Mouse (Mus musculus) ES-E14 (cell line): ENCODE measurements at regions not wholly inside any gene's neighbourhood (a gene's known extent, or its start where the extent isn't known, plus 50 kb on each side); places are given as distances from the start of the nearest gene placed in this dataset.

Experiments
- CHD2 ChIP-seq: IDR thresholded peaks from 2 replicates; pipeline ENCODE4 v1.6.1; 2014; ENCODE audit warnings: mild to moderate bottlenecking, low read depth, low read length, inconsistent platforms
- ZC3H11A ChIP-seq: IDR thresholded peaks from 2 replicates; pipeline ENCODE4 v1.6.1; 2012; ENCODE audit warnings: low read depth, mild to moderate bottlenecking, inconsistent platforms, low read length, borderline replicate concordance
- ZNF384 ChIP-seq: IDR thresholded peaks from 2 replicates; pipeline ENCODE4 v1.6.1; 2012; ENCODE audit warnings: low read depth, low read length, inconsistent platforms

DNA sequence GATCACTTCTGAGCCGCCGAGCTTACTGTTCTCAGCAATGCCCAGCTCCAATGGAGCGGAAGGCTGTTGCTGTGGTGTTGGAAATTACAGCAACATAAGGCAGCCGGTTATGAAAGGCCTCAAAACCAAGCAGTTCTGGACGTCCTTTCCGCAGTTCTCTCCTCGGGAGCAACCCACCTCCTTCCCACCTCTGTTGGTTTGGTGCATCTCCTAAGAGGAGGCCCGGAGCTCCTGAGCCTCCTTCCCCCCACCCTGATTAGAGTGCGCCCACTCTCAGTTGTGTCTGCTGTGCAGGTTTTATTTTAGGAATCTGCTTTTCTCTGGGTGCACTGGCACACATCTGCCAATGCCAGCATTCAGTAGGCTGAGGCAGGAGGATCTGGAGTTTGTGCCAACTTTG lies 144.0 kb downstream of the Mtx3 start:
- no peak for TF ChIP-seq ZC3H11A
- TF ChIP-seq ZNF384: no peak
- TF ChIP-seq CHD2: no peak
